Mouse (Mus musculus) MN1 (cell line): Measurements from ENCODE around the gene Fam102a.
A peak's percentile ranks its signal among the peaks of the same experiment; 100 is the strongest.

Source experiments
- DNase-seq: peaks from one replicate; pipeline ENCODE4 v3.0.0-alpha.2; 2016; ENCODE audit warnings: low spot score

Fam102a gene

GRCm38 (mm10) chr2:32546951-32547350, 11.8 kb downstream of the Fam102a start:
- DNase-seq = no peak

- DNase-seq = no peak
These were observed 12.2 kb downstream of the Fam102a start for GRCm38 (mm10) chr2:32547380-32547779.

GRCm38 (mm10) chr2:32547964-32548739, 13.0 kb downstream of the Fam102a start:
- no peak for DNase-seq

- DNase-seq = no peak
These were observed 14.0 kb downstream of the Fam102a start for GRCm38 (mm10) chr2:32549171-32549570.

GRCm38 (mm10) chr2:32549764-32550163, 14.6 kb downstream of the Fam102a start:
- peak; percentile 50 for DNase-seq

- DNase-seq = no peak
These were observed 16.1 kb downstream of the Fam102a start for GRCm38 (mm10) chr2:32551236-32551635.

GRCm38 (mm10) chr2:32553592-32554148, 18.5 kb downstream of the Fam102a start:
- DNase-seq = no peak

- DNase-seq = no peak
These were observed 20.4 kb downstream of the Fam102a start for GRCm38 (mm10) chr2:32555484-32555883.

GRCm38 (mm10) chr2:32556019-32556418, 20.9 kb downstream of the Fam102a start:
- DNase-seq = no peak

- DNase-seq = no peak
These were observed 24.4 kb downstream of the Fam102a start for GRCm38 (mm10) chr2:32559570-32559969.

GRCm38 (mm10) chr2:32566536-32567063, 31.5 kb downstream of the Fam102a start:
- DNase-seq = peak; percentile 79

- peak; percentile 75 for DNase-seq
These were observed 33.0 kb downstream of the Fam102a start for GRCm38 (mm10) chr2:32568149-32568548.

GRCm38 (mm10) chr2:32568941-32569340, 33.8 kb downstream of the Fam102a start:
- no peak for DNase-seq

- DNase-seq = peak; percentile 93
These were observed 35.8 kb downstream of the Fam102a start, which contains the start of gene Dpm2 for GRCm38 (mm10) chr2:32570698-32571494. TSS of gene Dpm2 (plus strand) at chr2:32570858.

- peak; percentile 77 for DNase-seq
These were observed 37.1 kb downstream of the Fam102a start for GRCm38 (mm10) chr2:32572196-32572595.

GRCm38 (mm10) chr2:32574497-32574896, 39.4 kb downstream of the Fam102a start, which contains the start of gene Pip5kl1:
TSS of gene Pip5kl1 (plus strand) at chr2:32574797.
- no peak for DNase-seq

- peak; percentile 86 for DNase-seq
These were observed 39.9 kb downstream of the Fam102a start for GRCm38 (mm10) chr2:32574901-32575585.

- peak; percentile 79 for DNase-seq
These were observed 40.5 kb downstream of the Fam102a start, which contains the start of gene 9430097D07Rik for GRCm38 (mm10) chr2:32575586-32576160. TSS of gene 9430097D07Rik (minus strand) at chr2:32575684.

GRCm38 (mm10) chr2:32576532-32576931, 41.4 kb downstream of the Fam102a start:
- DNase-seq = no peak

GRCm38 (mm10) chr2:32578146-32579046, 43.3 kb downstream of the Fam102a start:
- DNase-seq = no peak
